Mouse (Mus musculus): ENCODE data around the gene R3hdm4. TPM values are rescaled to one million over a fixed set of nuclear protein-coding genes. Genes with fewer than 3 reads are reported as not detected.

Gene R3hdm4
- total and polyA plus RNA-seq, 2 experiments from 2014 or later: 133 to 267 TPM

- no peak overlapping the region for H3K4me2 ChIP-seq (ENCODE audit: low read depth, low read length)
- H3K9me3 ChIP-seq (ENCODE audit: low read length): no peaks in the 10 kb centered on the region
- no peak overlapping the region for H3K9ac ChIP-seq (replicated peaks; ENCODE audit: low read length)
- DNase-seq (ENCODE audit: low spot score) (peak; percentile 87), ATAC-seq (peak; percentile 59; the same call in 1 of the 2 replicates)
- no peaks in the 10 kb centered on the region for H3K4me1 ChIP-seq (ENCODE audit: insufficient read depth, low read length)
- H3K36me3 ChIP-seq (ENCODE audit: insufficient read depth, low read length): no peaks in the 10 kb centered on the region
- WGBS: 16% methylated on average over 22 of the region's 22 CpGs
- no peak overlapping the region for H3K27ac ChIP-seq
- TF ChIP-seq CTCF (IDR thresholded peaks at IDR 0.05; ENCODE audit: low read depth): peak; percentile 86
- H3K4me3 ChIP-seq (ENCODE audit: low read length): no peak overlapping the region
- H3K27me3 ChIP-seq (ENCODE audit: insufficient read depth, low read length): peaks cover 5% of the 10 kb centered on the region; the same call in 1 of the 2 replicates
Observed at GRCm38 (mm10) chr10:79883297-79884084, 37.5 kb downstream of the R3hdm4 start.

GRCm38 (mm10) chr10:79881981-79882380 lies 39.0 kb downstream of the R3hdm4 start:
- Histone ChIP-seq H3K9me3 (ENCODE audit: low read length) (no peaks in the 10 kb centered on the region), H3K36me3 (ENCODE audit: insufficient read depth, low read length) (no peaks in the 10 kb centered on the region), H3K27me3 (ENCODE audit: insufficient read depth, low read length) (peaks cover 5% of the 10 kb centered on the region; the same call in 1 of the 2 replicates), H3K4me3 (ENCODE audit: low read length) (no peak overlapping the region), H3K4me2 (ENCODE audit: low read depth, low read length) (peak overlapping the region; percentile 18; the same call in 1 of the 2 replicates), H3K27ac (no peak overlapping the region), H3K9ac (replicated peaks; ENCODE audit: low read length) (no peak overlapping the region), H3K4me1 (ENCODE audit: insufficient read depth, low read length) (no peaks in the 10 kb centered on the region)
- DNase-seq (ENCODE audit: low spot score) (no peak), ATAC-seq (no peak)
- no peak for TF ChIP-seq CTCF (IDR thresholded peaks at IDR 0.05; ENCODE audit: low read depth)
- 15% methylated on average over 22 of the region's 22 CpGs for WGBS

GRCm38 (mm10) chr10:79880721-79881120 lies 40.3 kb downstream of the R3hdm4 start:
- no peak overlapping the region for H3K4me2 ChIP-seq (ENCODE audit: low read depth, low read length)
- no peak for ATAC-seq

GRCm38 (mm10) chr10:79879527-79879926 lies 41.5 kb downstream of the R3hdm4 start:
- 39% methylated on average over 3 of the region's 3 CpGs for WGBS
- ATAC-seq (no peak), DNase-seq (ENCODE audit: low spot score) (no peak)
- H3K27ac ChIP-seq: no peak overlapping the region
- no peaks in the 10 kb centered on the region for H3K9me3 ChIP-seq (ENCODE audit: low read length)
- H3K4me1 ChIP-seq (ENCODE audit: insufficient read depth, low read length): no peaks in the 10 kb centered on the region
- no peaks in the 10 kb centered on the region for H3K36me3 ChIP-seq (ENCODE audit: insufficient read depth, low read length)
- H3K4me2 ChIP-seq (ENCODE audit: low read depth, low read length): no peak overlapping the region
- H3K4me3 ChIP-seq (ENCODE audit: low read length): no peak overlapping the region
- H3K9ac ChIP-seq (replicated peaks; ENCODE audit: low read length): no peak overlapping the region
- TF ChIP-seq CTCF (IDR thresholded peaks at IDR 0.05; ENCODE audit: low read depth): no peak
- peaks cover 5% of the 10 kb centered on the region; the same call in 1 of the 2 replicates for H3K27me3 ChIP-seq (ENCODE audit: insufficient read depth, low read length)

More at GRCm38 (mm10) chr10:79880721-79881120, 40.3 kb downstream of the R3hdm4 start:
- 20% methylated on average over 9 of the region's 9 CpGs for WGBS
- Histone ChIP-seq H3K36me3 (ENCODE audit: insufficient read depth, low read length) (no peaks in the 10 kb centered on the region), H3K9me3 (ENCODE audit: low read length) (no peaks in the 10 kb centered on the region), H3K27ac (no peak overlapping the region), H3K4me3 (ENCODE audit: low read length) (no peak overlapping the region), H3K4me1 (ENCODE audit: insufficient read depth, low read length) (no peaks in the 10 kb centered on the region), H3K9ac (replicated peaks; ENCODE audit: low read length) (no peak overlapping the region), H3K27me3 (ENCODE audit: insufficient read depth, low read length) (peaks cover 5% of the 10 kb centered on the region; the same call in 1 of the 2 replicates)
- no peak for DNase-seq (ENCODE audit: low spot score)
- no peak for TF ChIP-seq CTCF (IDR thresholded peaks at IDR 0.05; ENCODE audit: low read depth)

GRCm38 (mm10) chr10:79877757-79878156 lies 43.3 kb downstream of the R3hdm4 start:
- Histone ChIP-seq H3K4me1 (ENCODE audit: insufficient read depth, low read length) (peaks cover 2% of the 10 kb centered on the region; the same call in 1 of the 2 replicates), H3K36me3 (ENCODE audit: insufficient read depth, low read length) (no peaks in the 10 kb centered on the region), H3K9me3 (ENCODE audit: low read length) (no peaks in the 10 kb centered on the region), H3K27ac (no peak overlapping the region), H3K9ac (replicated peaks; ENCODE audit: low read length) (no peak overlapping the region), H3K27me3 (ENCODE audit: insufficient read depth, low read length) (no peaks in the 10 kb centered on the region; the same call in 1 of the 2 replicates), H3K4me3 (ENCODE audit: low read length) (no peak overlapping the region), H3K4me2 (ENCODE audit: low read depth, low read length) (no peak overlapping the region)
- 32% methylated on average over 12 of the region's 12 CpGs for WGBS
- ATAC-seq (no peak), DNase-seq (ENCODE audit: low spot score) (no peak)
- no peak for TF ChIP-seq CTCF (IDR thresholded peaks at IDR 0.05; ENCODE audit: low read depth)

GRCm38 (mm10) chr10:79877174-79877573 lies 43.8 kb downstream of the R3hdm4 start:
- Histone ChIP-seq H3K9me3 (ENCODE audit: low read length) (no peaks in the 10 kb centered on the region), H3K36me3 (ENCODE audit: insufficient read depth, low read length) (no peaks in the 10 kb centered on the region), H3K27me3 (ENCODE audit: insufficient read depth, low read length) (no peaks in the 10 kb centered on the region; the same call in 1 of the 2 replicates), H3K4me1 (ENCODE audit: insufficient read depth, low read length) (peaks cover 6% of the 10 kb centered on the region; the same call in 1 of the 2 replicates), H3K4me3 (ENCODE audit: low read length) (no peak overlapping the region), H3K9ac (replicated peaks; ENCODE audit: low read length) (no peak overlapping the region), H3K4me2 (ENCODE audit: low read depth, low read length) (no peak overlapping the region), H3K27ac (no peak overlapping the region)
- WGBS: 53% methylated on average over 1 of the region's 1 CpGs
- no peak for TF ChIP-seq CTCF (IDR thresholded peaks at IDR 0.05; ENCODE audit: low read depth)
- no peak for ATAC-seq
- DNase-seq (ENCODE audit: low spot score): no peak

All from hindbrain, postnatal 0 days (tissue).